Mouse (Mus musculus): ENCODE results near the gene Disp1. TPM values are rescaled to one million over a fixed set of nuclear protein-coding genes. Genes with fewer than 3 reads are reported as not detected.

The Disp1 gene
- polyA plus RNA-seq, 1 experiment from 2014 or later = 10.4 TPM

GRCm38 (mm10) chr1:183116441-183116840 is 104.9 kb downstream of the Disp1 start:
- 39% methylated on average over 10 of the region's 10 CpGs for WGBS
- no peak overlapping the region for H3K9ac ChIP-seq (ENCODE audit: low read length)
- H3K27me3 ChIP-seq (ENCODE audit: control insufficient read depth, insufficient read depth, low read length) = no peaks in the 10 kb centered on the region
- H3K4me3 ChIP-seq (replicated peaks; ENCODE audit: low read length) = no peak overlapping the region
- peaks cover 18% of the 10 kb centered on the region; the same call in 1 of the 2 replicates for H3K4me1 ChIP-seq (ENCODE audit: control insufficient read depth, insufficient read depth, low read length)
- no peaks in the 10 kb centered on the region for H3K9me3 ChIP-seq (replicated peaks; ENCODE audit: control insufficient read depth, low read length)
- H3K4me2 ChIP-seq (ENCODE audit: low read depth, low read length) = no peak overlapping the region
- no peaks in the 10 kb centered on the region for H3K36me3 ChIP-seq (ENCODE audit: control insufficient read depth, insufficient read depth, low read length)
- H3K27ac ChIP-seq (ENCODE audit: low read length) = no peak overlapping the region
- no peak for ATAC-seq (ENCODE audit: insufficient read depth, low FRiP score)

GRCm38 (mm10) chr1:183115076-183115475 is 106.2 kb downstream of the Disp1 start:
- Histone ChIP-seq H3K9me3 (replicated peaks; ENCODE audit: control insufficient read depth, low read length) (no peaks in the 10 kb centered on the region), H3K4me2 (ENCODE audit: low read depth, low read length) (no peak overlapping the region), H3K4me3 (replicated peaks; ENCODE audit: low read length) (no peak overlapping the region), H3K9ac (ENCODE audit: low read length) (no peak overlapping the region), H3K27me3 (ENCODE audit: control insufficient read depth, insufficient read depth, low read length) (no peaks in the 10 kb centered on the region), H3K36me3 (ENCODE audit: control insufficient read depth, insufficient read depth, low read length) (no peaks in the 10 kb centered on the region), H3K4me1 (ENCODE audit: control insufficient read depth, insufficient read depth, low read length) (peaks cover 15% of the 10 kb centered on the region; the same call in 1 of the 2 replicates), H3K27ac (ENCODE audit: low read length) (no peak overlapping the region)
- 80% methylated on average over 7 of the region's 7 CpGs for WGBS
- no peak for ATAC-seq (ENCODE audit: insufficient read depth, low FRiP score)

DNA sequence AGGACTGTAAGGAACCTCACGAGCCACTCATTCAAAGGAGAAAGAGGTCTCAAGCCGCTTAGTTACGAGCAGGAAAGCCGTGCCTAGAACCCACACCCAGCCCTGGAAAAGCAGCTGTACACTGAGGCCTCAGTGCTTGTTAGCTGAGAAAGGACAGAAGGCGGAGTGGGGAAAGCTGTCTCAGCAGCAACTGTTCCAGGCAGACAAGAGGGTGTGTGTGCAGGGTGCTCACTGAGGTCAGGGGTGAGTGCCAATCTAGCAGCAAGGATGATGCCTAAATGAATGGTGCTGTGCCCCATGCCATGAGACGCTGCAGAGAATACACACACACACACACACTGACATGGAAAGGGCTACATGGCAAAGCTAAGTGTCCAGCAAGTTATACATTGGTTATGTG is 106.8 kb downstream of the Disp1 start:
- Histone ChIP-seq H3K36me3 (ENCODE audit: control insufficient read depth, insufficient read depth, low read length) (no peaks in the 10 kb centered on the region), H3K27me3 (ENCODE audit: control insufficient read depth, insufficient read depth, low read length) (no peaks in the 10 kb centered on the region), H3K4me2 (ENCODE audit: low read depth, low read length) (no peak overlapping the region), H3K9me3 (replicated peaks; ENCODE audit: control insufficient read depth, low read length) (no peaks in the 10 kb centered on the region), H3K27ac (ENCODE audit: low read length) (peak overlapping the region; percentile 38; the same call in 1 of the 2 replicates), H3K9ac (ENCODE audit: low read length) (no peak overlapping the region), H3K4me3 (replicated peaks; ENCODE audit: low read length) (no peak overlapping the region), H3K4me1 (ENCODE audit: control insufficient read depth, insufficient read depth, low read length) (peaks cover 15% of the 10 kb centered on the region; the same call in 1 of the 2 replicates)
- no peak for ATAC-seq (ENCODE audit: insufficient read depth, low FRiP score)
- WGBS = 74% methylated on average over 6 of the region's 6 CpGs

- Histone ChIP-seq H3K9me3 (replicated peaks; ENCODE audit: control insufficient read depth, low read length) (no peaks in the 10 kb centered on the region), H3K4me3 (replicated peaks; ENCODE audit: low read length) (no peak overlapping the region), H3K27ac (ENCODE audit: low read length) (no peak overlapping the region), H3K4me2 (ENCODE audit: low read depth, low read length) (no peak overlapping the region), H3K9ac (ENCODE audit: low read length) (no peak overlapping the region), H3K27me3 (ENCODE audit: control insufficient read depth, insufficient read depth, low read length) (no peaks in the 10 kb centered on the region), H3K4me1 (ENCODE audit: control insufficient read depth, insufficient read depth, low read length) (peaks cover 15% of the 10 kb centered on the region; the same call in 1 of the 2 replicates), H3K36me3 (ENCODE audit: control insufficient read depth, insufficient read depth, low read length) (no peaks in the 10 kb centered on the region)
- peak; percentile 66; the same call in 1 of the 2 replicates for ATAC-seq (ENCODE audit: insufficient read depth, low FRiP score)
- 48% methylated on average over 9 of the region's 9 CpGs for WGBS
Observed at GRCm38 (mm10) chr1:183113546-183113945, 107.8 kb downstream of the Disp1 start.

DNA sequence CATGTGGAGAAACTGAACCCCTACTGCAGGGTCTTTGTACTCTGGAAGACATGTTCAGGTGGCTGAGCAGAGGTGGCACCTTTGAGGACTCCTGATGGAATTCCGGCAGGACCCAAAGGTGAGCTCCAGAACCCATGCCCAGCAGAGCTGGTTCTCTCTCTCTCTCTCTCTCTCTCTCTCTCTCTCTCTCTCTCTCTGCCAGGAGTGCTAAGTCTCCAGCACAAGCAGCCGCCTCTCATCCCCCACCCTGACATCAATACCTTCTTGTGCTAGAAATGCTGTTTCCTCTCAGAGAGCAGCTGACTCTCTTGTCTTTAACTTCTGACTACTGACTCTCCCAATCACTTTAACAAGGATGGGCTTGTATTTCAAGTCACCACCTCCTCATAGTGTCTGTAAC is 113.8 kb downstream of the Disp1 start:
- H3K4me2 ChIP-seq (ENCODE audit: low read depth, low read length) = no peak overlapping the region
- H3K27ac ChIP-seq (ENCODE audit: low read length) = no peak overlapping the region
- no peak for ATAC-seq (ENCODE audit: insufficient read depth, low FRiP score)
- H3K36me3 ChIP-seq (ENCODE audit: control insufficient read depth, insufficient read depth, low read length) = no peaks in the 10 kb centered on the region
- H3K9ac ChIP-seq (ENCODE audit: low read length) = no peak overlapping the region
- H3K27me3 ChIP-seq (ENCODE audit: control insufficient read depth, insufficient read depth, low read length) = no peaks in the 10 kb centered on the region
- no peaks in the 10 kb centered on the region for H3K9me3 ChIP-seq (replicated peaks; ENCODE audit: control insufficient read depth, low read length)
- no peaks in the 10 kb centered on the region for H3K4me1 ChIP-seq (ENCODE audit: control insufficient read depth, insufficient read depth, low read length)
- H3K4me3 ChIP-seq (replicated peaks; ENCODE audit: low read length) = no peak overlapping the region
- WGBS = 61% methylated on average over 2 of the region's 2 CpGs

DNA sequence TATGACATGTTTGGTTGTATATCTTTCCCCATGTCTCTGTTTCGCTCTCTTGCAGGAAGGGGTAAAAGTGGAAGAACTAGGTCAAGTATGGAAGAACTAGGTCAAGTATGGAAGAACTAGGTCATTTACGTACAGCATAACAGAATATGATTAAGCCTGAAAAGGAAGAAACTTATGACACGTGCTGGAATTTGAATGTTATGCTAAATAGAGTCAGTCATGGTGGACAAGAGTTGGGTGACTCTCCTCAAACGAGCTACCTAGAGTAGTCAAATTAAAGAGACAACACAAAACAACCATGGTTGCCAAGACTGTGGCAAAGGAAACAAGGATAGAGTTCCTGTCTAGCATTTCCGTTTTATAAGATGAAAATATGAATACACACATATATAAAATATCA is 116.6 kb downstream of the Disp1 start:
- Histone ChIP-seq H3K36me3 (ENCODE audit: control insufficient read depth, insufficient read depth, low read length) (no peaks in the 10 kb centered on the region), H3K9ac (ENCODE audit: low read length) (no peak overlapping the region), H3K27ac (ENCODE audit: low read length) (no peak overlapping the region), H3K4me3 (replicated peaks; ENCODE audit: low read length) (no peak overlapping the region), H3K9me3 (replicated peaks; ENCODE audit: control insufficient read depth, low read length) (no peaks in the 10 kb centered on the region), H3K4me2 (ENCODE audit: low read depth, low read length) (no peak overlapping the region), H3K27me3 (ENCODE audit: control insufficient read depth, insufficient read depth, low read length) (no peaks in the 10 kb centered on the region), H3K4me1 (ENCODE audit: control insufficient read depth, insufficient read depth, low read length) (no peaks in the 10 kb centered on the region)
- no peak for ATAC-seq (ENCODE audit: insufficient read depth, low FRiP score)
- 84% methylated on average over 5 of the region's 5 CpGs for WGBS

GRCm38 (mm10) chr1:183102775-183103174 is 118.5 kb downstream of the Disp1 start:
- 70% methylated on average over 3 of the region's 3 CpGs for WGBS
- no peak overlapping the region for H3K9ac ChIP-seq (ENCODE audit: low read length)
- ATAC-seq (ENCODE audit: insufficient read depth, low FRiP score) = no peak
- H3K27ac ChIP-seq (ENCODE audit: low read length) = no peak overlapping the region
- H3K9me3 ChIP-seq (replicated peaks; ENCODE audit: control insufficient read depth, low read length) = no peaks in the 10 kb centered on the region
- H3K4me1 ChIP-seq (ENCODE audit: control insufficient read depth, insufficient read depth, low read length) = no peaks in the 10 kb centered on the region
- no peak overlapping the region for H3K4me3 ChIP-seq (replicated peaks; ENCODE audit: low read length)
- no peak overlapping the region for H3K4me2 ChIP-seq (ENCODE audit: low read depth, low read length)
- H3K27me3 ChIP-seq (ENCODE audit: control insufficient read depth, insufficient read depth, low read length) = no peaks in the 10 kb centered on the region
- no peaks in the 10 kb centered on the region for H3K36me3 ChIP-seq (ENCODE audit: control insufficient read depth, insufficient read depth, low read length)

DNA sequence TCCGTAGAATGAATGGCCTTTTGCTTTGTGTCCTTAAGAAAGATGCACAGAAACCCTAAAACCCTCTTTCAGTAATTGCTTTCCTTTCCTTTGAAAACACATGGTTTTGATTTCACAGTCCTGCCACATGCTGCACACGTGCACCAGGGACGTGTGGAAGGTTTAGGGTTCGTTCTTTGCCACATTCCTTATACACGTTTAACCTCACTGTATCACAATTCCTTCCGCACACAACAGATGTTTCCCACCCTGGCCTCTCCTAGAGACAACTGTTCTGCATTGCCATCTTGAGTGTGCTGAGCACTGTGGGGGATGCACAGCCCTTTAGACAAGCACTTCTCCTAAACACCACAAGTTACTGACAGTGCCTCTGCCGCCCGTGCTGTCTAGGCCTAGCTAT is 119.2 kb downstream of the Disp1 start:
- WGBS = 73% methylated on average over 8 of the region's 8 CpGs
- H3K36me3 ChIP-seq (ENCODE audit: control insufficient read depth, insufficient read depth, low read length) = no peaks in the 10 kb centered on the region
- ATAC-seq (ENCODE audit: insufficient read depth, low FRiP score) = no peak
- H3K4me3 ChIP-seq (replicated peaks; ENCODE audit: low read length) = no peak overlapping the region
- no peak overlapping the region for H3K4me2 ChIP-seq (ENCODE audit: low read depth, low read length)
- H3K9me3 ChIP-seq (replicated peaks; ENCODE audit: control insufficient read depth, low read length) = no peaks in the 10 kb centered on the region
- H3K4me1 ChIP-seq (ENCODE audit: control insufficient read depth, insufficient read depth, low read length) = no peaks in the 10 kb centered on the region
- no peak overlapping the region for H3K9ac ChIP-seq (ENCODE audit: low read length)
- H3K27me3 ChIP-seq (ENCODE audit: control insufficient read depth, insufficient read depth, low read length) = no peaks in the 10 kb centered on the region
- H3K27ac ChIP-seq (ENCODE audit: low read length) = no peak overlapping the region

GRCm38 (mm10) chr1:183101371-183101770 is 120.0 kb downstream of the Disp1 start:
- Histone ChIP-seq H3K36me3 (ENCODE audit: control insufficient read depth, insufficient read depth, low read length) (no peaks in the 10 kb centered on the region), H3K4me2 (ENCODE audit: low read depth, low read length) (no peak overlapping the region), H3K9ac (ENCODE audit: low read length) (no peak overlapping the region), H3K4me3 (replicated peaks; ENCODE audit: low read length) (no peak overlapping the region), H3K27ac (ENCODE audit: low read length) (no peak overlapping the region), H3K4me1 (ENCODE audit: control insufficient read depth, insufficient read depth, low read length) (no peaks in the 10 kb centered on the region), H3K9me3 (replicated peaks; ENCODE audit: control insufficient read depth, low read length) (no peaks in the 10 kb centered on the region), H3K27me3 (ENCODE audit: control insufficient read depth, insufficient read depth, low read length) (no peaks in the 10 kb centered on the region)
- WGBS = 71% methylated on average over 3 of the region's 3 CpGs
- no peak for ATAC-seq (ENCODE audit: insufficient read depth, low FRiP score)

- Histone ChIP-seq H3K4me2 (ENCODE audit: low read depth, low read length) (no peak overlapping the region), H3K9ac (ENCODE audit: low read length) (no peak overlapping the region), H3K4me3 (replicated peaks; ENCODE audit: low read length) (no peak overlapping the region), H3K36me3 (ENCODE audit: control insufficient read depth, insufficient read depth, low read length) (peaks cover 5% of the 10 kb centered on the region; the same call in 1 of the 2 replicates), H3K27me3 (ENCODE audit: control insufficient read depth, insufficient read depth, low read length) (no peaks in the 10 kb centered on the region), H3K27ac (ENCODE audit: low read length) (no peak overlapping the region), H3K4me1 (ENCODE audit: control insufficient read depth, insufficient read depth, low read length) (no peaks in the 10 kb centered on the region), H3K9me3 (replicated peaks; ENCODE audit: control insufficient read depth, low read length) (no peaks in the 10 kb centered on the region)
- 73% methylated on average over 5 of the region's 5 CpGs for WGBS
- no peak for ATAC-seq (ENCODE audit: insufficient read depth, low FRiP score)
Observed at GRCm38 (mm10) chr1:183100245-183100644, 121.1 kb downstream of the Disp1 start.

Measured in stomach, embryonic 16.5 days (tissue).